Mouse (Mus musculus): ENCODE data around the gene Dbndd1. TPM values are rescaled to one million over a fixed set of nuclear protein-coding genes. Genes with fewer than 3 reads are reported as not detected.

Dbndd1 gene
- polyA plus RNA-seq, 1 experiment from 2014 or later: 1.9 TPM

Other genes with a start within 250 kb of the Dbndd1 start
- 29.0 and 30.0 TPM in 2 replicates for gene Fanca, start 196.9 kb downstream of the Dbndd1 start, polyA plus RNA-seq (2015; fragmentation: Nextera tagmentation; extraction: Ambion mirVana)
- gene Spire2, start 182.8 kb downstream of the Dbndd1 start, polyA plus RNA-seq (2015; fragmentation: Nextera tagmentation; extraction: Ambion mirVana): 1.3 and 1.4 TPM in 2 replicates
- gene Tcf25, start 141.7 kb downstream of the Dbndd1 start, polyA plus RNA-seq (2015; fragmentation: Nextera tagmentation; extraction: Ambion mirVana): 143 and 162 TPM in 2 replicates
- not detected in 2 replicates for gene Mc1r, start 108.4 kb downstream of the Dbndd1 start, polyA plus RNA-seq (2015; fragmentation: Nextera tagmentation; extraction: Ambion mirVana)
- gene Tubb3, start 104.0 kb downstream of the Dbndd1 start, polyA plus RNA-seq (2015; fragmentation: Nextera tagmentation; extraction: Ambion mirVana): 4.6 and 11.4 TPM in 2 replicates
- 29.7 and 31.1 TPM in 2 replicates for gene Def8, start 91.9 kb downstream of the Dbndd1 start, polyA plus RNA-seq (2015; fragmentation: Nextera tagmentation; extraction: Ambion mirVana)
- gene Afg3l1, start 37.6 kb downstream of the Dbndd1 start, polyA plus RNA-seq (2015; fragmentation: Nextera tagmentation; extraction: Ambion mirVana): 48.2 and 50.5 TPM in 2 replicates
- 27.6 and 29.8 TPM in 2 replicates for gene Gas8, start 3.4 kb upstream of the Dbndd1 start, polyA plus RNA-seq (2015; fragmentation: Nextera tagmentation; extraction: Ambion mirVana)
- 7.9 and 9.3 TPM in 2 replicates for gene Rhou, start 138.5 kb upstream of the Dbndd1 start, polyA plus RNA-seq (2015; fragmentation: Nextera tagmentation; extraction: Ambion mirVana)